Mouse (Mus musculus) stomach, postnatal 0 days (tissue): ENCODE measurements at regions not wholly inside any gene's neighbourhood (a gene's known extent, or its start where the extent isn't known, plus 50 kb on each side); places are given as distances from the start of the nearest gene placed in this dataset.

Experiments used
- CTCF ChIP-seq: IDR thresholded peaks from 2 replicates; pipeline ENCODE4 v1.5.1; 2016; ENCODE audit warnings: antibody characterized with exemption, low read depth, mild to moderate bottlenecking, moderate library complexity
- EP300 ChIP-seq: optimal IDR thresholded peaks from 2 replicates; pipeline ENCODE3; 2016; ENCODE audit warnings: antibody characterized with exemption

DNA sequence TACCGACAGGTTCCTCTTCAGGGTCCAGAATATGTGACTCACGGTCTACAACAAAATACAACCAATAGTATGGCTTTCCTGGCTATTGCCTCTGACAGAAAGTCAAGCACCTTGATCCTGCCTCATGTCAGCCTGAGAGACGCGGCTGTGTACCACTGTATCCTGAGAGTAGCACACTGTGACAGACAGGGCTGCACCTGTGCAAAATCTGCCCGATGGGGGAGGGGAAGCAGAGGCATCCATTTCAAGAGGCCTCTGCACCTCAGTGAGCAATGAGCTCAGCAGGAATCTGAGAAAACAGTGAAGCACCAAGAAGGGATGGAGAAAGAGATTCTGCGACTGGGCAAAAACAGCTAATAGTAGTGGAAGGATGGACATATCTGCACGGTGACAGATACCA lies 377.3 kb downstream of the Dad1 start:
- TF ChIP-seq CTCF (no peak), EP300 (no peak)
